Mouse (Mus musculus) retina, postnatal 7 days (tissue): ENCODE measurements at regions not wholly inside any gene's neighbourhood (a gene's known extent, or its start where the extent isn't known, plus 50 kb on each side); places are given as distances from the start of the nearest gene placed in this dataset.

ENCODE experiments used
- DNase-seq: peaks from one replicate; pipeline ENCODE4 v3.0.0-alpha.2; 2012; ENCODE audit warnings: low read depth, low spot score

DNA sequence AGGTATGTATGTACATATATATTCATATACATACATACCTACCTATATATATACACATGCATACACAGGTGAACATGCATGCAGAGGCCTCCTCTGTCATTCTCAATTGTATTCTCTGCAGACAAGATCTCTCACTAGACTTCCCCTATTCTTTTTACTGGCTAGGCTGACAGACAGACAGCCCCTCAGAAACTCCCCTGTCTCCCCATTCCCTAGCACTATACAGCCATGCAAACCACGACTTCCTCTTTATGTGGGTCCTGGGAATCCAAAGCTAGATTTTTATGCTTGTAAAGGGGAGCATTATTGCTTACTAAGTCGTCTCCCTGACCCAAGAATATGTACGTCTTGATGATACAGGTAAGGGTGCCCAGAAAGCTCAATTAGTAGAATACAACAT, 86.9 kb downstream of the Fam124b start:
- DNase-seq, result no peak

DNA sequence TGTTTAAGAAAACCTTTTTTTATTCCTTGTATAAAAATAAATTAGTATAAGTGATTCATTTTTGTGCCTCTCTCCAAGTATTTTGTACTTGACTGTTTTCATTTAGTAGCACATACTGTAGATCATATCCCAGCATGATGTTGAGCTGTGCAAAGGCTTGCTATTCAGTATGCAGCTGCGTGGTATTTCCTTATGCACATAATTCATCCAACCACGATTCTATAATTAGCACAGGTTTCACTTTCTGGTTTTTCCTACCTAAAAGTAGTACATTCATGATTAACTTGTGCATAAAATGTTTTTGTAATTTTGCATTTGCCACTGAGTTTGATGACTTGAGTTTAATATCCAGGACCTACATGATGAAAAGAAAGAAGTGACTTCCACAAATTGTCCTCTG, 94.3 kb downstream of the Fam124b start:
- DNase-seq, result no peak

- no peak for DNase-seq
Measured at GRCm38 (mm10) chr1:80115913-80116312, 102.4 kb downstream of the Fam124b start.

DNA sequence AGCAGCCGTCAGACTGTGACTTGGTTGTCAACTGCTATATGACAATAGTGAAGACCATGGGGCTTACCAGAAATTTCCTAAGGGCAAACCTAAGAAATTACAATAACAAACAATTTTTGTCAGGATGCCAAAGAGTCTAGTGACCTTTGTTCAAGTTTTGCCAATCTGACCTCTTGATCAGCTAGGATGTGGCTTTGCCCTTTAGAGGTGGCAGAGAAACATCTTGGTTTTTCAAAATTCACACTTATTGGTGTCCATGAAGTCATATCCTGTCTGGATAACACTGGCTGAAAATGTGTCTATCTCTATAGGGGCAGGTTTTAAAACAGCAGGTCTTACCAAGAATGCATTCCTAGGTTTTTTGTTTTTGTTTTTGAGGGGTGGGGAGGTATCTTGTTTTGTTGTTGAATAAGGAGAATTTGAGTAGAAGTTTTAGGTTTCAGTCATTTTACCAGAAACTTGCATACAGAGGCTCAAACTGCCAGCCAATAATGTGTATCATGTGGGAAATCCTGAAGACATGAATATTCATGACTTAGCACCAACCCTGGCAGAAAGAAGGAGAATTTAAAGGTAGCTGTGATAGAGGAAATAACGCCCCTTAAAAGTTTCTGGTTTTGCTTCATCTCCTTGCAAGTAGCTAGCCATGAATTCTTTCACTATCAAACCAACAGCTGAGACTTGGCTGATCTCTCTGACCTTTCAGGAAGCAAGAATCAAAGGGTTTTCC, 110.4 kb downstream of the Fam124b start:
- DNase-seq, result no peak

GRCm38 (mm10) chr1:80106269-80106668, 112.0 kb downstream of the Fam124b start:
- DNase-seq, result peak; percentile 19

DNA sequence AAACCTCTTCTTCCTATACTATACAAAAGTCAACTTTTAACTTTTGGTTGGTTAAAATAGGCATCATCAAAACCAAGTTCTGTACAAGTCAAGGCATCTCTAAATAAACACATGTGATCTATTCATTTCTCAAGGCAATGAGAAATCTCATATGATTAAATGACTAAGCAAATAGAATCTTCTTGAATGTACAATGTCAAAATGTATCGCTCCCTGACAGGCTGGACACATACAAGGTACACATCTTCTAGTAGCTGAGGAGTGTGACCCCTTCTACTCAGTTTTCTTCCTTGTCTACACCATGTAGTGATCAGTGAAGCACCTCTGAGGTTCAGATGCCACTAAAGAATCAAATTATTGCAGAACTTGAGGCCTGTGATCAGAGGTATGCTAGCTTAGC, 120.0 kb downstream of the Fam124b start:
- DNase-seq, result no peak

GRCm38 (mm10) chr1:80091800-80092199, 126.5 kb downstream of the Fam124b start:
- DNase-seq, result no peak

- no peak for DNase-seq
Measured at GRCm38 (mm10) chr1:80091350-80091749, 126.9 kb downstream of the Fam124b start.

DNA sequence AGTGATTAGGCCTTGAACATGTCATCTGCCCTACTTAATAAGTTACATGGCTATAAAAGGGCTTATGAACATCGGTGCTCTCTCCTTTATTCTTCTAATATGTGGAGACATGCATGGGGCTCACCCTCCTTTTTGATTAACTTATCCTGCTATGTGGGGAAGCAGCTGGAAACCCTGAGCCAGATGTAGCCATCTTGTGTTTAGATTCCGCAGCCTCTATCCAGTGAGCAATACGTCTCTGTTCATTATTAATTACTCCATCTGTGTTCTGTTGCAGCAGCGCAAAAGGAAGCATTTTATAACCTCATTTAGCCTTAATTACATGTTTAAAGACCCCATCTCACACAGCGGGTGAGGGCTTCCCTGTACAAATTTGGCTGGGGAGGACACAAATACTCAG, 129.6 kb downstream of the Fam124b start:
- no peak for DNase-seq

DNA sequence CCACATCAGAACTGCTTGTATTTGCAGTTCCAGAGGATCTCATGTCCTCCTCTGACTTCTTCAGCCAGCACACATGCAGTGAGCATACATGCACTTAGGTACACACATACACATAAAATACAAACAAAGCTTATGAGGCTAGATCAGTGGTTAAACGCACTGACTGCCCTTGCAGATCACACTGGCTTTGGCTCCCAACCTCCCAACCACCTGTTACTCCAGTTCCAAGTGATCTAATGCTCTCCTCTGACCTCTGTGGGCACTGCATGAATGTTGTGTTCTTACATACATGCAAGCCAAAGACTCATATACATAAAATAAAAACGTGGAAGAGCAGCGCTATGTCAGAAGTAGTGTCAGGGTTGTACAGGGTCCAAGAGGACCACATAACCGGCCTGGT, 141.9 kb downstream of the Fam124b start:
- DNase-seq, result no peak

DNA sequence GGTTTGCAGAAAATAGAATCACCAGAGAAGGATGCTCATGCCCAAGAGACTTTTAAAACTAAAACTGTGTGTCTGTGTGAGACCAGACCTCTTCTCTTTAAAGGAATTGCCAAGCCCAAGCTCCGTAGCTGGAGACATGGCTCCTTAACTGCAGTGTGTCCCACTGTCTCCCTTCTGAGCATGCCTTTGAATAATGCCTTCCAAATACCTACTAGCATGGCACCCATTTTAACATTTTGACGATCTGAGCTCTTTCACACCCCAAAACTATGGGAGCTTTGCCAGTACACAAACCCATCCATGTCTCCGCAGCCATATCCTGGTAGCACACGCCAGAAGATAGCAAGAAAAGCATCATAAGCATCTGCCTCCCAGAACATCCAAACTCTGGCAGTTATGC, 143.9 kb downstream of the Fam124b start:
- DNase-seq, result no peak

- DNase-seq, result no peak
Measured at GRCm38 (mm10) chr1:80073950-80074349, 144.3 kb downstream of the Fam124b start.

- no peak for DNase-seq
Measured at GRCm38 (mm10) chr1:80069141-80069540, 149.1 kb downstream of the Fam124b start.

GRCm38 (mm10) chr1:80062121-80062520, 156.2 kb downstream of the Fam124b start:
- no peak for DNase-seq

DNA sequence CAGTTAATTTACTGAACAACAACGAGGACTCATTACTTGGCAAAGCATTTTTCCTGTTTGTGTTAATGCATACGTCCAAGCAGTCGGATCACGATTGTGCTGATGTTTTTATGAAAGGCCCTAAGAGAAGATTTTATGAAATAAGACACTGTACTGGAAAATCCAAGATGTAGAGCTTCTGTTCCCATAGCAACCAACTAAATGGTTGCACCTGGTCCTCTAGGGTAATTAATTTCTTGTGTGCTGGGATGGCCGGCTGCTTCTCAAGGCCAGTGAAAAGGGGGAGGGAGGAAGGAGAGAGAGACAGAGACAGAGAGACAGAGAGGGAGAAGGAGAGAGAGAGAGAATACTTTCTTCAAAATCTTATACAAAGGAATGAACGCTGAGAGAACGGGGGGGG, 156.6 kb downstream of the Fam124b start:
- no peak for DNase-seq

- no peak for DNase-seq
Measured at GRCm38 (mm10) chr1:80045141-80045540, 173.1 kb downstream of the Fam124b start.

- DNase-seq, result no peak
Measured at GRCm38 (mm10) chr1:80040409-80040808, 177.9 kb downstream of the Fam124b start.

DNA sequence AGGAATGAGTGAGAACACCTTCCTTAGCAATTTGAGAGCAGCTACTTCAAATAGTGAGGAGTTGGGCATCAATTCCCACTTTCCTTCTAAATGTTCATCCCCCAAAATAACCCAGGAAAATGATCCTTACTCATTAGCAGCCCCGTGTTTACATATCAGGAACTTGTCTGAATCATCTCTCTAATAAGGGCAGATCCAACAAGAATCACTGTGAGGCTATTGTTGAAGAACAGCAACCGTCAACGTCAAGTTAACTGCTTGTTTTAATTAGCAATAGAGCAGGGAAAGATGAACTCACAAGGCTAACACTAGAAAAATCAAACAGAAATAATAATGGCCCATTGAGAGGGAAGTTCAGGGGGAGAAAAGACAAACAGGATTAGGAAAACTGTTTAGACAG, 178.4 kb downstream of the Fam124b start:
- no peak for DNase-seq

GRCm38 (mm10) chr1:80039161-80039560, 178.2 kb upstream of the Serpine2 start:
- no peak for DNase-seq

DNA sequence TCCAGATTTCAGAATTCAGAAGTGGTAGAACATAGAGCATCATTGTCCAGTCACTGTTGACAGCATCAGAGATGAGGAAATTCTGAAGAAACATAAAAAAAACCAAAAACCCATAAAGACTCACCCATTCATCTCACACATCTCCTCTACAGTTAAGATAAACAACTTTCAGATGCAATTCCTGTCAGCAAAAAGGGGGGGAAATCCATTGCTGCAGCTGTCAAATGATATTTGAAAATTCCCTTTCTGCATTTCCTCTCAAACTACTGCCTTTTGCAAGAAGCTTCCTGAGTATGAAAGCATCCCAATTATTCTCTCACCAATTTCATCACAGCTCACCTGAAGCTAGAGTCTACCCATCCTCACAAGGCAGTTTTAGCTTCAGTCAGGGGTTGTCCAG, 177.1 kb upstream of the Serpine2 start:
- no peak for DNase-seq

- no peak for DNase-seq
Measured at GRCm38 (mm10) chr1:80036436-80036835, 175.5 kb upstream of the Serpine2 start.

GRCm38 (mm10) chr1:80033522-80033921, 172.5 kb upstream of the Serpine2 start:
- DNase-seq, result no peak

GRCm38 (mm10) chr1:80033121-80033520, 172.1 kb upstream of the Serpine2 start:
- no peak for DNase-seq

GRCm38 (mm10) chr1:80032464-80032863, 171.5 kb upstream of the Serpine2 start:
- DNase-seq, result no peak
